Mouse (Mus musculus) embryo, embryonic 11.5 days (tissue): ENCODE data around the gene Gm28048.
A peak's percentile ranks its signal among the peaks of the same experiment; 100 is the strongest.

Source experiments
- DNase-seq: peaks from one replicate; pipeline ENCODE4 v3.0.0-alpha.2; 2012; ENCODE audit warnings: low read depth, low spot score

Gm28048 gene

GRCm38 (mm10) chr11:22981984-22982757, at the start of gene Gm28048, which contains the start of gene Commd1:
Gene Gm28048 (minus strand): TSS chr11:22982090.
Gene Commd1 (minus strand): TSS chr11:22982382.
- DNase-seq = peak; percentile 85

- no peak for DNase-seq
Measured at GRCm38 (mm10) chr11:23029399-23029798, 47.5 kb upstream of the Gm28048 start.

GRCm38 (mm10) chr11:23028957-23029356, 47.1 kb upstream of the Gm28048 start:
- DNase-seq = no peak

GRCm38 (mm10) chr11:23024169-23024568, 42.3 kb upstream of the Gm28048 start:
- DNase-seq = no peak

GRCm38 (mm10) chr11:23023155-23023554, 41.3 kb upstream of the Gm28048 start:
- no peak for DNase-seq

- no peak for DNase-seq
Measured at GRCm38 (mm10) chr11:23020841-23021240, 39.0 kb upstream of the Gm28048 start.

- no peak for DNase-seq
Measured at GRCm38 (mm10) chr11:23020116-23020770, 38.4 kb upstream of the Gm28048 start.

- DNase-seq = no peak
Measured at GRCm38 (mm10) chr11:23017943-23018342, 36.1 kb upstream of the Gm28048 start.

GRCm38 (mm10) chr11:23014996-23015395, 33.1 kb upstream of the Gm28048 start:
- DNase-seq = no peak

- DNase-seq = no peak
Measured at GRCm38 (mm10) chr11:23013580-23014294, 31.8 kb upstream of the Gm28048 start.

- no peak for DNase-seq
Measured at GRCm38 (mm10) chr11:23013096-23013495, 31.2 kb upstream of the Gm28048 start.

- no peak for DNase-seq
Measured at GRCm38 (mm10) chr11:23008824-23009200, 26.9 kb upstream of the Gm28048 start.

GRCm38 (mm10) chr11:23008181-23008823, 26.4 kb upstream of the Gm28048 start:
- peak; percentile 79 for DNase-seq

GRCm38 (mm10) chr11:23007481-23008180, 25.7 kb upstream of the Gm28048 start, which contains the start of gene Fam161a:
Gene Fam161a (plus strand): TSS chr11:23007531.
- DNase-seq = peak; percentile 73

- DNase-seq = no peak
Measured at GRCm38 (mm10) chr11:23007166-23007480, 25.2 kb upstream of the Gm28048 start.

- DNase-seq = no peak
Measured at GRCm38 (mm10) chr11:23005276-23005675, 23.4 kb upstream of the Gm28048 start.

- DNase-seq = no peak
Measured at GRCm38 (mm10) chr11:22998308-22998707, 16.4 kb upstream of the Gm28048 start.

- DNase-seq = no peak
Measured at GRCm38 (mm10) chr11:22995461-22995860, 13.6 kb upstream of the Gm28048 start.

GRCm38 (mm10) chr11:22994271-22994670, 12.4 kb upstream of the Gm28048 start:
- DNase-seq = no peak

- DNase-seq = no peak
Measured at GRCm38 (mm10) chr11:22991218-22991835, 9.4 kb upstream of the Gm28048 start.
